Mouse (Mus musculus) C2C12 (cell line): ENCODE data around the gene Ankdd1a.

Experiments used
- CTCF ChIP-seq: IDR thresholded peaks from one replicate; pipeline ENCODE4 v1.5.1; 2011; ENCODE audit not compliant: control insufficient read depth, insufficient read depth, insufficient read length
- MAX ChIP-seq: IDR thresholded peaks from one replicate; pipeline ENCODE4 v1.6.1; 2011; ENCODE audit warnings: mild to moderate bottlenecking, control low read depth
- MYOD1 ChIP-seq: IDR thresholded peaks from one replicate; pipeline ENCODE4 v1.6.1; 2011; ENCODE audit warnings: low read depth; ENCODE audit not compliant: control insufficient read depth, insufficient read length
- MYOG ChIP-seq: IDR thresholded peaks from one replicate; pipeline ENCODE4 v1.6.1; 2011; ENCODE audit not compliant: control insufficient read depth, insufficient read length; ENCODE audit errors: extremely low read depth
- USF1 ChIP-seq: IDR thresholded peaks from one replicate; pipeline ENCODE4 v1.6.1; 2011; ENCODE audit warnings: low read depth, mild to moderate bottlenecking, control low read depth, moderate library complexity

- TF ChIP-seq CTCF = no peak
- TF ChIP-seq MYOG = no peak
- TF ChIP-seq USF1 = no peak
- no peak for TF ChIP-seq MAX
- TF ChIP-seq MYOD1 = no peak
Observed at GRCm38 (mm10) chr9:65568787-65569186, 48.8 kb upstream of the Ankdd1a start.
